Mouse (Mus musculus): Measurements from ENCODE around the gene Hoxc12. TPM values are rescaled to one million over a fixed set of nuclear protein-coding genes. Genes with fewer than 3 reads are reported as not detected.

Gene Hoxc12
- polyA plus RNA-seq, 1 experiment from 2014 or later = not detected

DNA sequence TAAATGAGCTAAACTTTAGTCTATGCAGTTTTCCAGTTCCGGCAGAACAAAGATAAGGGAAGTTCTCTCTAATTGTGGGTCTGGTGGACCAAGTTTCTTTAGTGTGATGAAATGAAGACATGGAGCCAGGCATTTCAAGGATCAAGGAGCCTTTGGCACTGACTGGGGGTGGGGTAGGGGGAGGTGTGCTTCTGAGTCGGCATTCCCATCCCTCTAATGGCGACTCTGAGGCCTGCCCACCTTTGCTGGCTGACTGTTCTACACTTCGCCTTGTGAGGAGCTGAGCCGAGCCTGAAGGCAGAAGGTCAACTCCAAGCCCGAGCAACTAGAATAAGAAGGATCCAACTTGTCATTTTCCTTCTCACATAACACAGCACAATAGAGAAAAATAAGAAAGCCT, 25.2 kb downstream of the Hoxc12 start:
- Histone ChIP-seq H3K9me3 (no peaks in the 10 kb centered on the region), H3K27me3 (replicated peaks) (peaks cover 93% of the 10 kb centered on the region), H3K36me3 (replicated peaks) (no peaks in the 10 kb centered on the region), H3K4me3 (no peak overlapping the region), H3K4me1 (peaks cover 5% of the 10 kb centered on the region; the same call in 1 of the 2 replicates), H3K27ac (no peak overlapping the region), H3K9ac (no peak overlapping the region), H3K4me2 (no peak overlapping the region)
- ATAC-seq (replicated peaks) = no peak
- 2% methylated on average over 6 of the region's 6 CpGs for WGBS

GRCm38 (mm10) chr15:102962492-102962891, 25.9 kb downstream of the Hoxc12 start:
- no peak overlapping the region for H3K27ac ChIP-seq
- H3K4me1 ChIP-seq = peaks cover 5% of the 10 kb centered on the region; the same call in 1 of the 2 replicates
- peaks cover 93% of the 10 kb centered on the region for H3K27me3 ChIP-seq (replicated peaks)
- 2% methylated on average over 13 of the region's 13 CpGs for WGBS
- H3K4me2 ChIP-seq = no peak overlapping the region
- H3K36me3 ChIP-seq (replicated peaks) = no peaks in the 10 kb centered on the region
- H3K9me3 ChIP-seq = no peaks in the 10 kb centered on the region
- no peak for ATAC-seq (replicated peaks)
- no peak overlapping the region for H3K4me3 ChIP-seq
- H3K9ac ChIP-seq = no peak overlapping the region

DNA sequence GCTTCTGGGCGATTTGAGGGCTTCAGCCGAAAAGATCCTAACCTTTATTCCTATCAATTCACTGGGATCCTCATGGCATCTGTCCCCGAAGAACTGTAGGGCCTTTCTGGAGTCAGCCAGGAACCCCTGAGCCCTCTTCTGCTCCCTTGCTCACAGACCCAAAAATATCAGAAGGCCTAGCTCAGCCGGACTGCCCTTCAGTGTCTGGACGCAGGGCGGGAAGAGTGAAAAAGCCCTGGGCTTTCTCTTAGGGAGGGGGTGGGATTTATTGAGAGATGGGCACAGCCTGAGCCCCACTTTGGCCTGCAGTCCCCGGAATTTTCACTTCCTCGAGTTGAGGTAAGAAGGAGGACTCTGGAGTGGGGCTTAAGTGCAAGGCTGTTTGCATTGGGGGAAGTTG, 26.7 kb downstream of the Hoxc12 start:
- Histone ChIP-seq H3K4me3 (no peak overlapping the region), H3K36me3 (replicated peaks) (no peaks in the 10 kb centered on the region), H3K9ac (no peak overlapping the region), H3K9me3 (no peaks in the 10 kb centered on the region), H3K4me2 (no peak overlapping the region), H3K4me1 (peaks cover 5% of the 10 kb centered on the region; the same call in 1 of the 2 replicates), H3K27me3 (replicated peaks) (peaks cover 92% of the 10 kb centered on the region), H3K27ac (no peak overlapping the region)
- WGBS = 3% methylated on average over 8 of the region's 8 CpGs
- ATAC-seq (replicated peaks) = no peak

DNA sequence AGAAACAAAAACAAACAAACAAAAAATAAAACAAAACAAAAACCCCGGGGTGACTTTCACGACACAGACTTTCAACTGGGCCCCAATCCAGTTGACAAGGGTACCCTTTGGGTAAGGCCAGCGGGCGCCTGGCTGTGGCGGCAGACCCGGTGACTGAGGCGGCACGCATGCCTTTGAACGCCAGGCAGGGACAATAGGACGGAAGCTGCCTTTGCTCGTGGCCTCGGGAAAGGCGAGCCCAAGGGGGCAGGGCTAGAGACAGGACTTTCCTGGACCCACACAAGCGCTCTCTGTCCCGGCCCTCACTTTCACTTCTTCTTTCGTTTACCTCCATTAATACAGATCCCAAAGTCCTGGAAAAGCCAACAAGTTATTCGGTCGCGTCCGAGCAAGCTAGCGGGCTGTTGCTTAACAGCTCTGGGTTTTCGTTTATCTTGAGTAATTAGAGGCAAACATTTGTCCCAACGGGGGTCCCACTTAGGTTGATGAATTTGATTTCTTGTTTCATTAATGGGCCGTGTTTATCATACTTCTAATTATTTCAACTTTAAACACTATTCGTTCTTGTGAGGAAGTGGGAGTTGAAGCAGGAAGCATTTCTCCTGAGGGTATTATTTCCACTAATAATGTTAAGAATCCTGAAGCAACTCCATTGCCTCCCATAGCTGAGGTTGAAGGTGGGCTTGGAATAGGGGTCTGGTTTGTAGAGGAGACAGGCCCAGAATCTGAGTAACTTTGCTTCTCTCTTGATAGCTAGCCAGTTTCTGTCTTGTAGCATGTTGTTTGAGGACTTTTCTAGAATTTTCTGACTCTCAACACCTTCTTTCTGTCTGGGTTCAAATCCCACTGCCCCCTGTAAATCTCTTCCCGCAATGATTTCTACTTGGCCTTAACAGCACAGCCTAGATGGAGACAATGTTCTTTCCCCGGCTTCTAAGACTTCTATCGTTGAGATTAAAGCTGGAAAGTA, 27.4 kb downstream of the Hoxc12 start:
- Histone ChIP-seq H3K9me3 (no peaks in the 10 kb centered on the region), H3K36me3 (replicated peaks) (no peaks in the 10 kb centered on the region), H3K4me1 (peaks cover 5% of the 10 kb centered on the region; the same call in 1 of the 2 replicates), H3K9ac (no peak overlapping the region), H3K27me3 (replicated peaks) (peaks cover 92% of the 10 kb centered on the region), H3K4me3 (no peak overlapping the region), H3K4me2 (no peak overlapping the region), H3K27ac (no peak overlapping the region)
- 2% methylated on average over 28 of the region's 28 CpGs for WGBS
- ATAC-seq (replicated peaks) = no peak

- WGBS = 3% methylated on average over 26 of the region's 26 CpGs
- no peak overlapping the region for H3K4me2 ChIP-seq
- peaks cover 5% of the 10 kb centered on the region; the same call in 1 of the 2 replicates for H3K4me1 ChIP-seq
- no peak for ATAC-seq (replicated peaks)
- H3K27me3 ChIP-seq (replicated peaks) = peaks cover 95% of the 10 kb centered on the region
- no peaks in the 10 kb centered on the region for H3K9me3 ChIP-seq
- no peak overlapping the region for H3K27ac ChIP-seq
- H3K9ac ChIP-seq = no peak overlapping the region
- H3K36me3 ChIP-seq (replicated peaks) = no peaks in the 10 kb centered on the region
- H3K4me3 ChIP-seq = no peak overlapping the region
These were observed 28.7 kb downstream of the Hoxc12 start for GRCm38 (mm10) chr15:102965003-102965891.

DNA sequence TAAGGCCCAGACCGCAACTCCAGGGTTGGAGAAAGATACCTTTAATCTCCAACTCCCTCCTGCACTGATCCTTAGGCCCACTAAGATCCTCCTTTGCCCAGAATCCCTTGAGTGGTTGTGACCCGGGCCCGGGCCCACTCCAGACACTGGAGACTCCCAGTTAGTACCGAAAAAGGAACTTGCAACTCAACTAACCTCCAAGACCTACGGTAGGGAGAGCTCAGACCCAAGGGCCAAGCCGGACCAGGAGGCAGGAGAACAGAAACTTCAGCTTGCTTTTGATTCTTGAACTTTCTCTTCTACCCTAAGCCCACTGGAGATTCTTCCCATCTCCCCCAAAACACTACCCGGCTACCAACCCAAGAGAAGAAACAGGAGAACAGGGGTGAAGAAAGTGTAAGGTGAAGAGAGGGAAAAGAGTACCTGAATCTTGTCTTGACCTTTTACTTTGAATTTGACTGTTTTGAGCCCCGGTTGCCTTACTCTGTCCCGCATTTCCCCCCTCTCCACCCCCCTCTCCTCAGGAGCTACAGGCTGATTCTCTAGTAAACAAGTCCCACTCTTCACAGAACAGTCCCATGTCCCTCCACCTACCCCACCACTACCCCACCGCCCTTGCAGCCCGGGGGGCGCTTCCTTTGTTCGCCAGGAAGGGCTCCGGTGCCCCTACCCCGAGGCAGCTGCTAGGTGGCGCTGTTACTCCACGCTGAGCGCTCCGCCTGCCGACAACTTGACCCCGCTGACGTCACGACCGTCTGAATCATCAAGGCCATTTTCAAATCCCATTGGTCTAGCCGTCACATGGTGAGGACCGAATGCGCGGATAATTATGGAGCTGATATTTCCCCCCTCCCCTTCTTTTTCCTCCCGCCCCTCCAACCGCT, 29.6 kb downstream of the Hoxc12 start:
- no peak overlapping the region; the same call in 1 of the 2 replicates for H3K4me3 ChIP-seq
- H3K9me3 ChIP-seq = no peaks in the 10 kb centered on the region
- no peaks in the 10 kb centered on the region for H3K36me3 ChIP-seq (replicated peaks)
- H3K4me2 ChIP-seq = peak overlapping the region; percentile 23
- peaks cover 96% of the 10 kb centered on the region for H3K27me3 ChIP-seq (replicated peaks)
- 3% methylated on average over 30 of the region's 30 CpGs for WGBS
- no peak overlapping the region for H3K27ac ChIP-seq
- no peak overlapping the region for H3K9ac ChIP-seq
- H3K4me1 ChIP-seq = peaks cover 5% of the 10 kb centered on the region; the same call in 1 of the 2 replicates
- no peak for ATAC-seq (replicated peaks)

DNA sequence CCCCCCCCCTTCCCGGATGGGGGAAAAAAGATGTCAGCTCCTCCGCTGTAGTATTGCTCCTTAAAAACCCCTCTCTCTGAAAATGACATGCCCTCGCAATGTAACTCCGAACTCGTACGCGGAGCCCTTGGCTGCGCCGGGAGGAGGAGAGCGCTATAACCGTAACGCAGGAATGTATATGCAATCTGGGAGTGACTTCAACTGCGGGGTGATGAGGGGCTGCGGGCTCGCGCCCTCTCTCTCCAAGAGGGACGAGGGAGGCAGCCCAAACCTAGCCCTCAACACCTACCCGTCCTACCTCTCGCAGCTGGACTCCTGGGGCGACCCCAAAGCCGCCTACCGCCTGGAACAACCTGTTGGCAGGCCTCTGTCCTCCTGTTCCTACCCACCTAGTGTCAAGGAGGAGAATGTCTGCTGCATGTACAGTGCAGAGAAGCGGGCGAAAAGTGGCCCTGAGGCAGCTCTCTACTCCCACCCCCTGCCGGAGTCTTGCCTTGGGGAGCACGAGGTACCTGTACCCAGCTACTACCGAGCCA, 30.3 kb downstream of the Hoxc12 start, which contains the start of gene Hoxc10:
Hoxc10 (plus strand) TSS at position 21 of the 536 bp plus-strand sequence.
- H3K9me3 ChIP-seq = no peaks in the 10 kb centered on the region
- H3K27ac ChIP-seq = no peak within 1 kb of the TSS
- ATAC-seq (replicated peaks) = no peak
- H3K4me2 ChIP-seq = peak within 1 kb of the TSS; percentile 23
- no peak within 1 kb of the TSS for H3K9ac ChIP-seq
- no peaks in the 10 kb centered on the region for H3K36me3 ChIP-seq (replicated peaks)
- H3K27me3 ChIP-seq (replicated peaks) = peaks cover 95% of the 10 kb centered on the region
- H3K4me3 ChIP-seq = no peak within 1 kb of the TSS; the same call in 1 of the 2 replicates
- H3K4me1 ChIP-seq = peaks cover 5% of the 10 kb centered on the region; the same call in 1 of the 2 replicates
- WGBS = 3% methylated on average over 27 of the region's 27 CpGs

GRCm38 (mm10) chr15:102967312-102967510, 30.7 kb downstream of the Hoxc12 start, which contains the start of gene Hoxc5:
Gene Hoxc5, plus strand, starts transcription at chr15:102967443.
- H3K27me3 ChIP-seq (replicated peaks) = peaks cover 97% of the 10 kb centered on the region
- no peaks in the 10 kb centered on the region for H3K36me3 ChIP-seq (replicated peaks)
- H3K9ac ChIP-seq = no peak within 1 kb of the TSS
- no peak within 1 kb of the TSS for H3K27ac ChIP-seq
- peaks cover 5% of the 10 kb centered on the region; the same call in 1 of the 2 replicates for H3K4me1 ChIP-seq
- no peak for ATAC-seq (replicated peaks)
- no peaks in the 10 kb centered on the region for H3K9me3 ChIP-seq
- H3K4me3 ChIP-seq = no peak within 1 kb of the TSS; the same call in 1 of the 2 replicates
- peak within 1 kb of the TSS; percentile 23 for H3K4me2 ChIP-seq
- WGBS = 6% methylated on average over 12 of the region's 12 CpGs

DNA sequence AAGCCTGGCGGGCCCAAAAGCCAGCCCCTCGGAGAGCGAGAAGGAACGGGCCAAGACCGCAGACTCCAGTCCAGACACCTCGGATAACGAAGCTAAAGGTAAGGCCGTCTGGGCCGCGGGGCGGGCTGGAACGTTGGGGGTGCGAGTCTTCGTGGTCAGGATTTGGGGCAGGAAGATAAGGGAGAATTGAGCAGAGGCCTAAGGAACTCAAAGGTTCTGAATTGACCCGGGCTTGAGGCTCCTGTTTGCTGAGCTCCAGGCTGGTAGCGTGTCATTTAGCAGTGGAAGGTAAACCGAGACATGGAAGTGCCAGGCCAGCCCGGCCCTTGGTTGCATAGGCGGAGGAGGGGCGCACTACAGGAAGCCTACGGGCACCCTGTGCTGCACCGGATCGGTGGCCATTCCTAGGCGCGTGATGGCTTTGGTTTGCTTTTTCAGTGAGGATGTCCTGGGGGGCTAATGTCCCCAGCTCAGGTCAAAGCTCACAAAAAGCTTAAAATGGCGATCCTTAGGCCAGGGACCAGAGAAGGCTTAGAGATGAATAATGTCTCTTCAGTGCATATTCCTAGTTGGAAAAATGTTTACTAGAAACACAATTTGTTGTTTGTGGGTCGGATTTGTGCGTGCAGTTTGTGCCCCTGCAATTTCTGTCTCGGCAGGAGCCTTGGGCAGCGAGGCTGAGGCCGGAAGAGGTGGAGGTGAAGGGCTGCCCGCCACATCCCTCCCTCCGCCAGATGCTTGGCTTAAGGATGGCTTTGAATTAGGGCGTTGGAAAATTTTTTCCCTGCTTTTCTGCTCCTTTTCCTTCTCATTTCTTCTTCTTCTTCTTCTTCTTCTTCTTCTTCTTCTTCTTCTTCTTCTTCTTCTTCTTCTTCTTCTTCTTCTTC, 31.2 kb downstream of the Hoxc12 start:
- no peak for ATAC-seq (replicated peaks)
- Histone ChIP-seq H3K9ac (no peak overlapping the region), H3K36me3 (replicated peaks) (no peaks in the 10 kb centered on the region), H3K4me3 (no peak overlapping the region), H3K4me1 (peaks cover 5% of the 10 kb centered on the region; the same call in 1 of the 2 replicates), H3K9me3 (no peaks in the 10 kb centered on the region), H3K27ac (no peak overlapping the region), H3K4me2 (no peak overlapping the region), H3K27me3 (replicated peaks) (peaks cover 97% of the 10 kb centered on the region)
- WGBS = 2% methylated on average over 34 of the region's 34 CpGs

GRCm38 (mm10) chr15:102969296-102969695, 32.7 kb downstream of the Hoxc12 start:
- no peak for ATAC-seq (replicated peaks)

More at GRCm38 (mm10) chr15:102969296-102969695, 32.7 kb downstream of the Hoxc12 start:
- WGBS = 37% methylated on average over 1 of the region's 1 CpGs
- Histone ChIP-seq H3K4me2 (no peak overlapping the region), H3K9ac (no peak overlapping the region), H3K4me1 (peaks cover 5% of the 10 kb centered on the region; the same call in 1 of the 2 replicates), H3K27ac (no peak overlapping the region), H3K27me3 (replicated peaks) (peaks cover 97% of the 10 kb centered on the region), H3K9me3 (no peaks in the 10 kb centered on the region), H3K4me3 (no peak overlapping the region), H3K36me3 (replicated peaks) (no peaks in the 10 kb centered on the region)
